Mouse (Mus musculus) 3134 (cell line): ENCODE data around the gene Gm21292.
"Not testable (repeated sequence)": the region's sequence is repeated elsewhere in the genome, so short reads cannot be mapped to it uniquely, and the experiment has no call there.

Experiments used
- DNase-seq: peaks from one replicate; pipeline ENCODE4 v3.0.0-alpha.2; 2011; ENCODE audit warnings: low spot score; ENCODE audit not compliant: insufficient read length; ENCODE audit errors: extremely low read depth

Gene Gm21292

DNA sequence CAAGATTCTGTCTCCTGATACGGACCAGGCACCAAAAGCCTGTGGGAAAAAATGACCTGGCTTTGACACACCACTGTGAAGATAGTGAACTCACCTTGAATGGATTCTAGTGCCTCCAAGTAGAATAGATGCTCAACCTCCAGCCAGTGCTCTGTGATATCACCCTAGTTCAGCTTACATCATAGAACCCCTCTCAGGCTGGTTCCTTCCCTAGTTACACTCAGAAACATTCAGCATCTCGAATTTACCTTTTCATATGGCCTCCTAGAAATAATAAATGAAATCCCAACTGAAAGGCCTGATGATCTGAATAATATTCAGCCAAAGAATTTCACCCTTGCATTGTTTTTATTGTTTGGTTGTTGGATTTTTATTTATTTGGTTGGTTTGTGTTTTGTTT lies at the start of gene Gm21292:
Gene Gm21292 (minus strand): TSS at position 101 of the 400 bp plus-strand sequence.
- not testable (repeated sequence) for DNase-seq
